ENCODE assay signal across 8 mouse cellular contexts in genomic region chr11:117932195-117932594, GRCm38 (mm10). TPM values are rescaled to one million over a fixed set of nuclear protein-coding genes. Genes with fewer than 3 reads are reported as not detected.
A peak's percentile ranks its signal among the peaks of the same experiment; 100 is the strongest.
DNase-seq lines count a peak whose midpoint lies in the region; ATAC-seq and TF ChIP-seq lines count a peak whose summit lies in the region.
"Had no signal": no experiment of that assay in that cellular context is flagged by ENCODE, and none has a peak within 500 bp of the region (broad histone marks: within the 10 kb centered on the region; RNA-seq: fewer than 3 reads in every experiment).

No protein-coding gene starts in this region.

- TF ChIP-seq CTCF in left cerebral cortex, adult 2 months (IDR thresholded peaks at IDR 0.05), result no peak

- no peaks in the 10 kb centered on the region for H3K9me3 ChIP-seq in midbrain, embryonic 11.5 days (ENCODE audit: control insufficient read depth, low read length)
- H3K9me3 ChIP-seq in midbrain, embryonic 15.5 days, result no peaks in the 10 kb centered on the region
- H3K9me3 ChIP-seq: liver, embryonic 15.5 days had no signal

- H3K36me3 ChIP-seq in midbrain, embryonic 11.5 days (ENCODE audit: control insufficient read depth, insufficient read depth, low read length), result no peaks in the 10 kb centered on the region
- H3K36me3 ChIP-seq in midbrain, embryonic 15.5 days (replicated peaks), result no peaks in the 10 kb centered on the region
- H3K36me3 ChIP-seq: liver, embryonic 15.5 days had no signal

- H3K4me3 ChIP-seq in midbrain, embryonic 11.5 days (ENCODE audit: low read depth, low read length), result no peak overlapping the region
- no peak overlapping the region for H3K4me3 ChIP-seq in midbrain, embryonic 15.5 days
- H3K4me3 ChIP-seq in left cerebral cortex, adult 2 months, result no peak overlapping the region
- H3K4me3 ChIP-seq: liver, embryonic 15.5 days had no signal

- H3K27me3 ChIP-seq in midbrain, embryonic 11.5 days (ENCODE audit: control insufficient read depth, insufficient read depth, low read length), result peaks cover 19% of the 10 kb centered on the region
- H3K27me3 ChIP-seq in midbrain, embryonic 15.5 days (replicated peaks), result peaks cover 23% of the 10 kb centered on the region; the same call in 1 of the 2 replicates

- H3K9ac ChIP-seq in midbrain, embryonic 11.5 days (ENCODE audit: low read length), result no peak overlapping the region
- H3K9ac ChIP-seq in midbrain, embryonic 15.5 days, result no peak overlapping the region
- H3K9ac ChIP-seq: liver, embryonic 15.5 days had no signal

- no peak overlapping the region for H3K4me2 ChIP-seq in midbrain, embryonic 11.5 days
- H3K4me2 ChIP-seq in midbrain, embryonic 15.5 days, result no peak overlapping the region
- H3K4me2 ChIP-seq: liver, embryonic 15.5 days had no signal

- DNase-seq in midbrain, embryonic 11.5 days (ENCODE audit: low spot score, missing footprints), result peak; percentile 88
- peak; percentile 68 to 70 for DNase-seq in frontal cortex, postnatal 36 days (ENCODE audit: low spot score in 2 of 2)
- peak; percentile 68 to 70 for DNase-seq in left cerebral cortex, adult 2 months (ENCODE audit: extremely low spot score in 1 of 2, low spot score in 2 of 2)
- DNase-seq in urinary bladder, postnatal 25 days (ENCODE audit: low spot score), result peak; percentile 47
- DNase-seq in embryo, embryonic 9.5 days (ENCODE audit: extremely low spot score), result no peak
- DNase-seq in thymus, postnatal 4 days, result no peak

- H3K27ac ChIP-seq in midbrain, embryonic 11.5 days (ENCODE audit: low read depth, low read length), result no peak overlapping the region
- H3K27ac ChIP-seq in midbrain, embryonic 15.5 days, result no peak overlapping the region
- H3K27ac ChIP-seq in left cerebral cortex, adult 2 months, result peak overlapping the region; percentile 59
- H3K27ac ChIP-seq: liver, embryonic 15.5 days had no signal

- peaks cover 13% of the 10 kb centered on the region for H3K4me1 ChIP-seq in midbrain, embryonic 11.5 days (ENCODE audit: control insufficient read depth, insufficient read depth, low read length)
- peaks cover 20% of the 10 kb centered on the region for H3K4me1 ChIP-seq in midbrain, embryonic 15.5 days

- no peak for ATAC-seq in midbrain, embryonic 11.5 days (ENCODE audit: low FRiP score)
- no peak for ATAC-seq in midbrain, embryonic 15.5 days (replicated peaks)

- 35% methylated on average over 4 of the region's 4 CpGs for WGBS in midbrain, embryonic 11.5 days
- WGBS in midbrain, embryonic 15.5 days, result 34% methylated on average over 4 of the region's 4 CpGs

- intact Hi-C loops in left cerebral cortex, adult 2 months (cut with DNase I), result loop anchor here (1.0 kb wide), 1 partner anchor 37 kb away; no protein-coding TSS in a partner anchor

RNA-seq across cellular contexts. Expression of gene Socs3, which starts 37.7 kb away (rescaled TPM):
- 5.5 and 5.9 TPM in 2 replicates for polyA plus RNA-seq in midbrain, embryonic 11.5 days (2014; fragmentation: Nextera tagmentation; extraction: Ambion mirVana)
- 8.7 and 8.9 TPM in 2 replicates for polyA plus RNA-seq in midbrain, embryonic 15.5 days (2015; fragmentation: Nextera tagmentation; extraction: Ambion mirVana)
- total RNA-seq in left cerebral cortex, adult 2 months (2021), result 1 to 10 TPM; 4.4 to 6.1 TPM

RNA-seq across cellular contexts. Expression of gene Pgs1, which starts 53.9 kb away (rescaled TPM):
- polyA plus RNA-seq in midbrain, embryonic 11.5 days (2014; fragmentation: Nextera tagmentation; extraction: Ambion mirVana), result 40.2 and 42.7 TPM in 2 replicates
- polyA plus RNA-seq in midbrain, embryonic 15.5 days (2015; fragmentation: Nextera tagmentation; extraction: Ambion mirVana), result 62.5 and 63.5 TPM in 2 replicates
- total RNA-seq in left cerebral cortex, adult 2 months (2021), result 10 to 100 TPM; 83.3 to 85.5 TPM

RNA-seq across cellular contexts. Expression of gene Tha1, which starts 58.9 kb away (rescaled TPM):
- polyA plus RNA-seq in midbrain, embryonic 11.5 days (2014; fragmentation: Nextera tagmentation; extraction: Ambion mirVana), result 1.7 and 2.4 TPM in 2 replicates
- 5.3 and 5.6 TPM in 2 replicates for polyA plus RNA-seq in midbrain, embryonic 15.5 days (2015; fragmentation: Nextera tagmentation; extraction: Ambion mirVana)
- 1 to 10 TPM; 4.7 to 5.4 TPM for total RNA-seq in left cerebral cortex, adult 2 months (2021)

Comparison
In these comparisons a context has a peak if more than half of its experiments do, and no peak if none do; other contexts are left out.
1. DNase-seq: peak in midbrain, embryonic 11.5 days (single experiment), frontal cortex, postnatal 36 days (2 of 2), left cerebral cortex, adult 2 months (2 of 2) and urinary bladder, postnatal 25 days (single experiment); none in embryo, embryonic 9.5 days (single experiment) and thymus, postnatal 4 days (single experiment).